In the genomic region with DNA sequence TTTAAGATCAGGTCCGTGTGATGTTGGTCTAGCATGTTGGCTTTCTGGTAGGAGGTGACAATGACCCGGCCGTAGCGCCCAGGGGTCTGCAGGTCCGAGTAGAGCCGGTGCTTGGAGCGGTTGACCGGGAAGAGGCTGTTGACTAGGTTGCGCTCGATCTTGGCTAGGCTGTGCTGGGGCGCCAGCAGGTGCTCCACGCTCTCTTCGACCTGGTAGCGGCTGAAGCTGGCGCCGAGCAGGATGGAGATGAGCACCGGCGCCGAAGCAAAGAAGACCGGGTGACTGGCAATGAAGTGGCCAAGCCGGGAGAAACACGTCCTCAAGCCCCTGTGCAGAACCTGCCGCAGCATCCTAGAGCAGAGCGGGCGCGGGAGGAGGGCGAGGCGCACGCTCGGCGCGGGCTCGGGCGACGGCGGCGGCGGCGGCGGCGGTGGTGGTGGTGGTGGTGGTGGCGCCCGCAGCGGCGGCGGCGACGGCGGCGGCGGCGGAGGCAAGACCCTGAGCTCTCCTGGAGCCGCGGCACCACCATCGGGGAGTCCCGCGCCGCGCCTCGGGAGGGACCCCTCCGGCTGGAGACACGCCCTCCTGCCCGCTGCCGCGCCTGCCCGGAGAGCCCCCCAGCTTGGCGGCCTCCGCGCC, we compare ENCODE assay signal across 9 mouse cellular contexts. TPM values are rescaled to one million over a fixed set of nuclear protein-coding genes. Genes with fewer than 3 reads are reported as not detected.
DNase-seq lines count a peak whose midpoint lies in the region; ATAC-seq and TF ChIP-seq lines count a peak whose summit lies in the region.
"Had no signal": no experiment of that assay in that cellular context is flagged by ENCODE, and none has a peak within 500 bp of the region (broad histone marks: within the 10 kb centered on the region; RNA-seq: fewer than 3 reads in every experiment).

No protein-coding gene starts in this region.

- intact Hi-C loops in heart, postnatal 14 days (cut with DNase I): no loop called here

- H3K4me1 ChIP-seq in heart, embryonic 13.5 days: peaks cover 7% of the 10 kb centered on the region
- no peaks in the 10 kb centered on the region for H3K4me1 ChIP-seq in embryonic facial prominence, embryonic 12.5 days
- no peaks in the 10 kb centered on the region for H3K4me1 ChIP-seq in kidney, embryonic 16.5 days (ENCODE audit: insufficient read depth, low read length)
- no peaks in the 10 kb centered on the region for H3K4me1 ChIP-seq in liver, postnatal 0 days (ENCODE audit: insufficient read depth)
- H3K4me1 ChIP-seq in small intestine, adult 2 months (ENCODE audit: control insufficient read depth, insufficient read depth, insufficient read length, low read length): no peaks in the 10 kb centered on the region

- H3K4me3 ChIP-seq in heart, embryonic 13.5 days: peak overlapping the region; percentile 57
- H3K4me3 ChIP-seq in embryonic facial prominence, embryonic 12.5 days: peak overlapping the region; percentile 47
- H3K4me3 ChIP-seq in kidney, embryonic 16.5 days (ENCODE audit: low read length): peak overlapping the region; percentile 51
- peak overlapping the region; percentile 24; the same call in 1 of the 2 replicates for H3K4me3 ChIP-seq in liver, postnatal 0 days (ENCODE audit: low read depth, low read length)
- peak overlapping the region; percentile 37 for H3K4me3 ChIP-seq in small intestine, adult 2 months (ENCODE audit: low read depth, low read length)

- peak overlapping the region; percentile 83 for H3K4me2 ChIP-seq in heart, embryonic 13.5 days
- H3K4me2 ChIP-seq in embryonic facial prominence, embryonic 12.5 days (replicated peaks): peak overlapping the region; percentile 91
- peak overlapping the region; percentile 93 for H3K4me2 ChIP-seq in kidney, embryonic 16.5 days (replicated peaks; ENCODE audit: low read depth, low read length)
- H3K4me2 ChIP-seq in liver, postnatal 0 days (ENCODE audit: low read depth, low read length): peak overlapping the region; percentile 58

- no peaks in the 10 kb centered on the region for H3K36me3 ChIP-seq in heart, embryonic 13.5 days
- no peaks in the 10 kb centered on the region for H3K36me3 ChIP-seq in embryonic facial prominence, embryonic 12.5 days
- H3K36me3 ChIP-seq in kidney, embryonic 16.5 days (ENCODE audit: insufficient read depth, low read length): no peaks in the 10 kb centered on the region
- H3K36me3 ChIP-seq in liver, postnatal 0 days (replicated peaks; ENCODE audit: insufficient read depth, low read length): no peaks in the 10 kb centered on the region
- H3K36me3 ChIP-seq in small intestine, adult 2 months (ENCODE audit: control insufficient read depth, insufficient read depth, low read length): no peaks in the 10 kb centered on the region

- H3K27ac ChIP-seq in heart, embryonic 13.5 days (replicated peaks): no peak overlapping the region
- no peak overlapping the region for H3K27ac ChIP-seq in embryonic facial prominence, embryonic 12.5 days
- no peak overlapping the region for H3K27ac ChIP-seq in kidney, embryonic 16.5 days (ENCODE audit: low read length)
- H3K27ac ChIP-seq in liver, postnatal 0 days (ENCODE audit: low read depth): no peak overlapping the region
- no peak overlapping the region for H3K27ac ChIP-seq in small intestine, adult 2 months (ENCODE audit: insufficient read depth, low read depth, low read length)

- TF ChIP-seq EP300 in liver, postnatal 0 days (IDR thresholded peaks at IDR 0.05; ENCODE audit: low read depth): no peak

- peak overlapping the region; percentile 50; the same call in 1 of the 2 replicates for H3K9ac ChIP-seq in heart, embryonic 13.5 days
- H3K9ac ChIP-seq in embryonic facial prominence, embryonic 12.5 days: peak overlapping the region; percentile 27; the same call in 1 of the 2 replicates
- H3K9ac ChIP-seq in kidney, embryonic 16.5 days (replicated peaks; ENCODE audit: low read length): 0 out of 2 replicates have a peak overlapping the region, but pooled peaks have one; percentile 26
- no peak overlapping the region for H3K9ac ChIP-seq in liver, postnatal 0 days (replicated peaks)

- H3K9me3 ChIP-seq in heart, embryonic 13.5 days: no peaks in the 10 kb centered on the region
- no peaks in the 10 kb centered on the region for H3K9me3 ChIP-seq in embryonic facial prominence, embryonic 12.5 days
- H3K9me3 ChIP-seq in kidney, embryonic 16.5 days (ENCODE audit: low read length): no peaks in the 10 kb centered on the region
- H3K9me3 ChIP-seq in liver, postnatal 0 days (ENCODE audit: low read length): no peaks in the 10 kb centered on the region

- 9% methylated on average over 20 of the region's 69 CpGs for WGBS in heart, embryonic 13.5 days
- 31% methylated on average over 30 of the region's 69 CpGs for WGBS in embryonic facial prominence, embryonic 12.5 days
- 20% methylated on average over 22 of the region's 69 CpGs for WGBS in kidney, embryonic 16.5 days
- WGBS in liver, postnatal 0 days (ENCODE audit: insufficient replicate concordance): 20% methylated on average over 22 of the region's 69 CpGs
- WGBS in small intestine, adult 2 months: 13% methylated on average over 26 of the region's 69 CpGs

- no peak for ATAC-seq in heart, embryonic 13.5 days (ENCODE audit: extremely low read depth, insufficient number of reproducible peaks, low FRiP score, low TSS enrichment)
- ATAC-seq in embryonic facial prominence, embryonic 12.5 days (ENCODE audit: insufficient number of reproducible peaks, insufficient read depth, low FRiP score, low TSS enrichment): peak; percentile 58; the same call in 1 of the 2 replicates
- peak; percentile 68 for ATAC-seq in kidney, embryonic 16.5 days (ENCODE audit: low FRiP score, low TSS enrichment)
- ATAC-seq in liver, postnatal 0 days: no peak
- ATAC-seq in erythroblast, adult 5-6 weeks (replicated peaks; ENCODE audit: low FRiP score, poor library complexity, severe bottlenecking): no peak

- no peak for TF ChIP-seq CTCF in liver, postnatal 0 days (IDR thresholded peaks at IDR 0.05; ENCODE audit: low read depth)
- TF ChIP-seq CTCF in small intestine, adult 2 months (IDR thresholded peaks at IDR 0.05; ENCODE audit: extremely low read depth, insufficient read length, insufficient replicate concordance, low read depth, low read length): no peak

- no peak for DNase-seq in heart, postnatal 14 days
- peak; percentile 9 for DNase-seq in NIH3T3 (ENCODE audit: low read depth)
- no peak for DNase-seq in liver, postnatal 0 days

- H3K27me3 ChIP-seq in heart, embryonic 13.5 days (replicated peaks): peaks cover 57% of the 10 kb centered on the region
- peaks cover 43% of the 10 kb centered on the region for H3K27me3 ChIP-seq in embryonic facial prominence, embryonic 12.5 days
- peaks cover 42% of the 10 kb centered on the region for H3K27me3 ChIP-seq in kidney, embryonic 16.5 days (ENCODE audit: insufficient read depth, low read length)
- H3K27me3 ChIP-seq in liver, postnatal 0 days (ENCODE audit: insufficient read depth, low read length): peaks cover 26% of the 10 kb centered on the region; the same call in 1 of the 2 replicates
- no peaks in the 10 kb centered on the region; the same call in 1 of the 2 replicates for H3K27me3 ChIP-seq in small intestine, adult 2 months (ENCODE audit: control insufficient read depth, insufficient read depth, low read length)

- no peak for TF ChIP-seq POLR2A in small intestine, adult 2 months (IDR thresholded peaks at IDR 0.05; ENCODE audit: low read depth, low read length)

RNA-seq across cellular contexts. Expression of gene Ptchd1, which starts 0.5 kb away (rescaled TPM):
- 0.28 and 0.52 TPM in 2 replicates for polyA plus RNA-seq in heart, embryonic 13.5 days (2015; fragmentation: Nextera tagmentation; extraction: Ambion mirVana)
- under 1 TPM in 1 of 2 experiments, not detected in 1; 0.22 TPM for total RNA-seq in heart, postnatal 14 days (2021)
- 2.3 TPM in 2 replicates for polyA plus RNA-seq in embryonic facial prominence, embryonic 12.5 days (2016; fragmentation: Nextera tagmentation; extraction: Ambion mirVana)
- 0.69 and 1.1 TPM in 2 replicates for polyA plus RNA-seq in kidney, embryonic 16.5 days (2015; fragmentation: Nextera tagmentation; extraction: Ambion mirVana)
- polyA plus RNA-seq in liver, postnatal 0 days (2015; fragmentation: Nextera tagmentation; extraction: Ambion mirVana): not detected in 2 replicates
- 0.11 TPM in 1 of 2 replicates, not detected in the other for polyA plus RNA-seq in small intestine, adult 2 months (2012; rRNA removed)
- not detected in 2 replicates for total RNA-seq in erythroblast, adult 5-6 weeks (2015; ENCODE audit: low replicate concordance)
- 0.98 TPM in 1 of 2 replicates, not detected in the other for total RNA-seq in erythroblast, adult 5-6 weeks (2017; ENCODE audit: low replicate concordance)

RNA-seq across cellular contexts. Expression of gene Gm15155, which starts 1.5 kb away (rescaled TPM):
- not detected in 2 replicates for polyA plus RNA-seq in heart, embryonic 13.5 days (2015; fragmentation: Nextera tagmentation; extraction: Ambion mirVana)
- not detected for total RNA-seq in heart, postnatal 14 days (2021)
- polyA plus RNA-seq in embryonic facial prominence, embryonic 12.5 days (2016; fragmentation: Nextera tagmentation; extraction: Ambion mirVana): not detected in 2 replicates
- polyA plus RNA-seq in kidney, embryonic 16.5 days (2015; fragmentation: Nextera tagmentation; extraction: Ambion mirVana): not detected in 2 replicates
- not detected in 2 replicates for polyA plus RNA-seq in liver, postnatal 0 days (2015; fragmentation: Nextera tagmentation; extraction: Ambion mirVana)
- polyA plus RNA-seq in small intestine, adult 2 months (2012; rRNA removed): not detected in 2 replicates
- total RNA-seq in erythroblast, adult 5-6 weeks (2015; ENCODE audit: low replicate concordance): not detected in 2 replicates
- total RNA-seq in erythroblast, adult 5-6 weeks (2017; ENCODE audit: low replicate concordance): not detected in 2 replicates
- total RNA-seq: heart, postnatal 36 days had no signal

Comparison
In these comparisons a context has a peak if more than half of its experiments do, and no peak if none do; other contexts are left out.
1. ATAC-seq: peak in embryonic facial prominence, embryonic 12.5 days (single experiment) and kidney, embryonic 16.5 days (single experiment); none in heart, embryonic 13.5 days (single experiment), liver, postnatal 0 days (single experiment) and erythroblast, adult 5-6 weeks (single experiment).
2. Peak in every context shown above with its lines, with median percentiles within 50 percentile points of each other: H3K4me2 ChIP-seq and H3K4me3 ChIP-seq.